Mouse (Mus musculus): Measurements from ENCODE around the gene Nubpl. TPM values are rescaled to one million over a fixed set of nuclear protein-coding genes. Genes with fewer than 3 reads are reported as not detected.
"Not testable (repeated sequence)": the region's sequence is repeated elsewhere in the genome, so short reads cannot be mapped to it uniquely, and the experiment has no call there.

Gene Nubpl
- 3.8 and 4.9 TPM in 2 replicates for polyA plus RNA-seq (2012; rRNA removed)
- polyA plus RNA-seq (2014; fragmentation: Nextera tagmentation; extraction: Ambion mirVana) = 11.5 and 11.6 TPM in 2 replicates

GRCm38 (mm10) chr12:52097650-52098070 lies at the start of gene Nubpl:
Nubpl (plus strand) TSS chr12:52097737.
- Histone ChIP-seq H3K4me2 (replicated peaks; ENCODE audit: low read depth, low read length, severe bottlenecking) (peak within 1 kb of the TSS; percentile 60), H3K9me3 (ENCODE audit: control insufficient read depth, low read length) (no peaks in the 10 kb centered on the region), H3K27ac (replicated peaks; ENCODE audit: low read depth, low read length) (peak within 1 kb of the TSS; percentile 74), H3K36me3 (ENCODE audit: control insufficient read depth, insufficient read depth, low read length) (no peaks in the 10 kb centered on the region), H3K4me3 (replicated peaks; ENCODE audit: low read length) (peak within 1 kb of the TSS; percentile 87), H3K4me1 (ENCODE audit: control insufficient read depth, insufficient read depth, low read length) (0 out of 2 replicates have a peak, but pooled peaks cover 3% of the 10 kb centered on the region), H3K9ac (ENCODE audit: low read depth, low read length, severe bottlenecking) (peak within 1 kb of the TSS; percentile 91), H3K27me3 (ENCODE audit: control insufficient read depth, insufficient read depth, low read length) (no peaks in the 10 kb centered on the region)
- ATAC-seq (ENCODE audit: low FRiP score, low read depth) (peak; percentile 97), DNase-seq (ENCODE audit: low spot score) (peak; percentile 94)
- WGBS = under 1% methylated on average over 32 of the region's 32 CpGs
- TF ChIP-seq POLR2A (IDR thresholded peaks at IDR 0.05; ENCODE audit: borderline replicate concordance, extremely low read depth, insufficient read depth, insufficient read length) = 0 out of 2 replicates have a peak, but pooled peaks have one; percentile 69

GRCm38 (mm10) chr12:52049324-52049723 lies 48.2 kb upstream of the Nubpl start:
- ATAC-seq (ENCODE audit: low FRiP score, low read depth) (no peak), DNase-seq (ENCODE audit: low spot score) (no peak)
- Histone ChIP-seq H3K4me1 (ENCODE audit: control insufficient read depth, insufficient read depth, low read length) (no peaks in the 10 kb centered on the region; the same call in 1 of the 2 replicates), H3K4me3 (replicated peaks; ENCODE audit: low read length) (no peak overlapping the region), H3K27ac (replicated peaks; ENCODE audit: low read depth, low read length) (no peak overlapping the region), H3K9ac (ENCODE audit: low read depth, low read length, severe bottlenecking) (no peak overlapping the region), H3K27me3 (ENCODE audit: control insufficient read depth, insufficient read depth, low read length) (no peaks in the 10 kb centered on the region), H3K4me2 (replicated peaks; ENCODE audit: low read depth, low read length, severe bottlenecking) (no peak overlapping the region), H3K36me3 (ENCODE audit: control insufficient read depth, insufficient read depth, low read length) (no peaks in the 10 kb centered on the region), H3K9me3 (ENCODE audit: control insufficient read depth, low read length) (no peaks in the 10 kb centered on the region)
- WGBS = 56% methylated on average over 2 of the region's 2 CpGs
- TF ChIP-seq POLR2A (IDR thresholded peaks at IDR 0.05; ENCODE audit: borderline replicate concordance, extremely low read depth, insufficient read depth, insufficient read length) = no peak

- not testable (repeated sequence) for H3K9ac ChIP-seq (ENCODE audit: low read depth, low read length, severe bottlenecking); H3K4me2 ChIP-seq (replicated peaks; ENCODE audit: low read depth, low read length, severe bottlenecking); H3K4me3 ChIP-seq (replicated peaks; ENCODE audit: low read length); H3K36me3 ChIP-seq (ENCODE audit: control insufficient read depth, insufficient read depth, low read length); H3K9me3 ChIP-seq (ENCODE audit: control insufficient read depth, low read length); H3K4me1 ChIP-seq (ENCODE audit: control insufficient read depth, insufficient read depth, low read length); H3K27me3 ChIP-seq (ENCODE audit: control insufficient read depth, insufficient read depth, low read length); DNase-seq (ENCODE audit: low spot score); H3K27ac ChIP-seq (replicated peaks; ENCODE audit: low read depth, low read length); ATAC-seq (ENCODE audit: low FRiP score, low read depth)
- WGBS = no CpG with 5 or more reads among the region's 3 CpGs
Measured at GRCm38 (mm10) chr12:52079296-52079695, 18.2 kb upstream of the Nubpl start.

- Histone ChIP-seq H3K4me2 (replicated peaks; ENCODE audit: low read depth, low read length, severe bottlenecking) (peak overlapping the region; percentile 60), H3K4me1 (ENCODE audit: control insufficient read depth, insufficient read depth, low read length) (0 out of 2 replicates have a peak, but pooled peaks cover 3% of the 10 kb centered on the region), H3K9me3 (ENCODE audit: control insufficient read depth, low read length) (no peaks in the 10 kb centered on the region), H3K27me3 (ENCODE audit: control insufficient read depth, insufficient read depth, low read length) (no peaks in the 10 kb centered on the region), H3K4me3 (replicated peaks; ENCODE audit: low read length) (peak overlapping the region; percentile 87), H3K9ac (ENCODE audit: low read depth, low read length, severe bottlenecking) (peak overlapping the region; percentile 91; the same call in 1 of the 2 replicates), H3K36me3 (ENCODE audit: control insufficient read depth, insufficient read depth, low read length) (no peaks in the 10 kb centered on the region), H3K27ac (replicated peaks; ENCODE audit: low read depth, low read length) (no peak overlapping the region)
- WGBS = 72% methylated on average over 13 of the region's 13 CpGs
- peak; percentile 44 for ATAC-seq (ENCODE audit: low FRiP score, low read depth)
- DNase-seq (ENCODE audit: low spot score) = no peak
- no peak for TF ChIP-seq POLR2A (IDR thresholded peaks at IDR 0.05; ENCODE audit: borderline replicate concordance, extremely low read depth, insufficient read depth, insufficient read length)
Measured at GRCm38 (mm10) chr12:52097049-52097649, 388 bp upstream of the Nubpl start.

- Histone ChIP-seq H3K4me1 (ENCODE audit: control insufficient read depth, insufficient read depth, low read length) (no peaks in the 10 kb centered on the region), H3K27me3 (ENCODE audit: control insufficient read depth, insufficient read depth, low read length) (no peaks in the 10 kb centered on the region), H3K4me3 (replicated peaks; ENCODE audit: low read length) (no peak overlapping the region), H3K4me2 (replicated peaks; ENCODE audit: low read depth, low read length, severe bottlenecking) (no peak overlapping the region), H3K36me3 (ENCODE audit: control insufficient read depth, insufficient read depth, low read length) (no peaks in the 10 kb centered on the region), H3K9ac (ENCODE audit: low read depth, low read length, severe bottlenecking) (no peak overlapping the region), H3K9me3 (ENCODE audit: control insufficient read depth, low read length) (no peaks in the 10 kb centered on the region), H3K27ac (replicated peaks; ENCODE audit: low read depth, low read length) (no peak overlapping the region)
- TF ChIP-seq POLR2A (IDR thresholded peaks at IDR 0.05; ENCODE audit: borderline replicate concordance, extremely low read depth, insufficient read depth, insufficient read length) = no peak
- DNase-seq (ENCODE audit: low spot score) (no peak), ATAC-seq (ENCODE audit: low FRiP score, low read depth) (no peak)
Measured at GRCm38 (mm10) chr12:52120276-52120675, 22.7 kb downstream of the Nubpl start.
